Mouse (Mus musculus): ENCODE data around the gene Akap8l. TPM values are rescaled to one million over a fixed set of nuclear protein-coding genes. Genes with fewer than 3 reads are reported as not detected.

Akap8l gene
- polyA plus RNA-seq, 1 experiment from 2014 or later = 79.4 TPM

DNA sequence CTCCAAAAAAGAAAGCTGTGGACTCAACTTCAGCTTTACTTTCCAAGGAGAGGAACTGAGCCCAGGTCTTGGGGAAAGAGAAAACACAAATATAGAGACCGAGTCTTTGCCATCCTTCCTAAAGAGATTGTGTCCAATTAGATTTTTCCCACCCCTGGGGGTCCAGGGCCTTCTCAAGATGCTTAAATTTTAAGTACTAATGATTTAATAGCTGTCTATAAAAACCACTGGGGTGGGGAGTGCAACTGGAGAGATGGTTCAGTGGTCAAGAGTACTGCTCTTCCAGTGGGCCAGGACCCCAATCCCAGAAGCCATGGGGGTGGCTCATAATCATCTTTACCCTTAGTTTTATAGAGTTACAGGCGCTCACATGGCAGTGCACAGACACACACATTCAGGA lies 2.0 kb downstream of the Akap8l start:
- H3K36me3 ChIP-seq = peaks cover 17% of the 10 kb centered on the region
- H3K27me3 ChIP-seq (replicated peaks) = no peaks in the 10 kb centered on the region
- no peak overlapping the region for H3K27ac ChIP-seq (ENCODE audit: poor library complexity, severe bottlenecking)
- peak overlapping the region; percentile 71 for H3K4me2 ChIP-seq
- H3K9me3 ChIP-seq (replicated peaks) = no peaks in the 10 kb centered on the region
- no peak for ATAC-seq (ENCODE audit: insufficient number of reproducible peaks, low FRiP score)
- peaks cover 17% of the 10 kb centered on the region for H3K4me1 ChIP-seq (replicated peaks)
- no peak overlapping the region for H3K4me3 ChIP-seq
- WGBS = 83% methylated on average over 2 of the region's 2 CpGs
- H3K9ac ChIP-seq = no peak overlapping the region

GRCm38 (mm10) chr17:32341102-32341501 lies 9.3 kb downstream of the Akap8l start:
- no peak overlapping the region for H3K4me3 ChIP-seq
- peaks cover 60% of the 10 kb centered on the region for H3K36me3 ChIP-seq

DNA sequence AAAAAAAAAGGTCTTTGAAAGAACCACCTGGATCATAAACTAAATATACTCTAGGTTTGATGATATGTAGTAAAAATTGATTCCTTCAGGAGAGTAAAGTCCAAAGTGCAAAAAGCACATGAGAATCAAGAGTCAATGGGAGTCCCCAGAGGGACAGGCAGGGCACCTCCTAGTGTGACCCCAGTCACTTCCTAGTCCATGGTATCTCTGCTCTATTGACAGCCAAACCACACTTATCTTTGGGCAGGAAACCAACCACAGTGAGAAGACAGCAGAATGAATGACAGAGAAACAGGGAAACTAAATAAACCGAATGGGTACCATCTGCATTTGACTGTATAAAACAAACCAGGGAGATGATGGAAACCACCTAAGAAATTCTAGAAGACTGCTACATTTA lies 10.3 kb downstream of the Akap8l start:
- ATAC-seq (ENCODE audit: insufficient number of reproducible peaks, low FRiP score) = no peak
- Histone ChIP-seq H3K4me3 (no peak overlapping the region), H3K27me3 (replicated peaks) (no peaks in the 10 kb centered on the region), H3K9me3 (replicated peaks) (no peaks in the 10 kb centered on the region), H3K9ac (no peak overlapping the region), H3K36me3 (peaks cover 69% of the 10 kb centered on the region), H3K4me2 (no peak overlapping the region), H3K4me1 (replicated peaks) (0 out of 2 replicates have a peak, but pooled peaks cover 6% of the 10 kb centered on the region), H3K27ac (ENCODE audit: poor library complexity, severe bottlenecking) (no peak overlapping the region)
- WGBS = 71% methylated on average over 1 of the region's 1 CpGs

More at GRCm38 (mm10) chr17:32341102-32341501, 9.3 kb downstream of the Akap8l start:
- Histone ChIP-seq H3K27ac (ENCODE audit: poor library complexity, severe bottlenecking) (no peak overlapping the region), H3K4me1 (replicated peaks) (0 out of 2 replicates have a peak, but pooled peaks cover 6% of the 10 kb centered on the region), H3K4me2 (no peak overlapping the region), H3K9me3 (replicated peaks) (no peaks in the 10 kb centered on the region), H3K27me3 (replicated peaks) (no peaks in the 10 kb centered on the region), H3K9ac (no peak overlapping the region)
- no peak for ATAC-seq (ENCODE audit: insufficient number of reproducible peaks, low FRiP score)
- WGBS = 79% methylated on average over 1 of the region's 1 CpGs

GRCm38 (mm10) chr17:32335869-32336268 lies 14.5 kb downstream of the Akap8l start:
- H3K36me3 ChIP-seq = peaks cover 83% of the 10 kb centered on the region
- no peak overlapping the region for H3K9ac ChIP-seq
- no peak overlapping the region for H3K4me3 ChIP-seq
- peaks cover 10% of the 10 kb centered on the region for H3K4me1 ChIP-seq (replicated peaks)
- WGBS = 81% methylated on average over 2 of the region's 2 CpGs
- no peak overlapping the region for H3K27ac ChIP-seq (ENCODE audit: poor library complexity, severe bottlenecking)
- no peaks in the 10 kb centered on the region for H3K9me3 ChIP-seq (replicated peaks)
- no peaks in the 10 kb centered on the region for H3K27me3 ChIP-seq (replicated peaks)
- no peak overlapping the region for H3K4me2 ChIP-seq
- no peak for ATAC-seq (ENCODE audit: insufficient number of reproducible peaks, low FRiP score)

DNA sequence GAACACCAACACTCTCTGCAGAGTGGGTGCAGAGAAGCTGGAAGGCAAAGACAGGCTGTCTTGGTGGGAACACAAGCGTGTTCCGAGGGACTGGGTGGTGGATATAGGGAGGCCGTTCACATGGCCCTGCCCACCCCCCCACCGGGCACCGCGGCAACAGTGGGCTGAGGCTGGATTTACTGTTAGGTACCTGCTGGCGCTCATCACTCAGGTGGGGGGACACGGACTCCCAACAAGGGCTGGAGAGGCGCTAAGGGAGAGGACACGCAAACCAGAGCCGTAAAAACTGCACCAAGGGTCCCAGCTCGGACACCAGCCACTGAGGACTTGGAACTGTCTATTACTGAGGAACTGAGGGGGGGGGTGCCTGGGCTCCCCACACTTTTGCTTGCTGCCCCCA lies 15.5 kb downstream of the Akap8l start:
- no peak for ATAC-seq (ENCODE audit: insufficient number of reproducible peaks, low FRiP score)
- no peak overlapping the region for H3K27ac ChIP-seq (ENCODE audit: poor library complexity, severe bottlenecking)
- H3K4me1 ChIP-seq (replicated peaks) = peaks cover 9% of the 10 kb centered on the region
- H3K9me3 ChIP-seq (replicated peaks) = no peaks in the 10 kb centered on the region
- H3K4me3 ChIP-seq = no peak overlapping the region
- H3K36me3 ChIP-seq = peaks cover 88% of the 10 kb centered on the region
- 95% methylated on average over 12 of the region's 12 CpGs for WGBS
- H3K9ac ChIP-seq = no peak overlapping the region
- no peak overlapping the region for H3K4me2 ChIP-seq
- no peaks in the 10 kb centered on the region for H3K27me3 ChIP-seq (replicated peaks)

DNA sequence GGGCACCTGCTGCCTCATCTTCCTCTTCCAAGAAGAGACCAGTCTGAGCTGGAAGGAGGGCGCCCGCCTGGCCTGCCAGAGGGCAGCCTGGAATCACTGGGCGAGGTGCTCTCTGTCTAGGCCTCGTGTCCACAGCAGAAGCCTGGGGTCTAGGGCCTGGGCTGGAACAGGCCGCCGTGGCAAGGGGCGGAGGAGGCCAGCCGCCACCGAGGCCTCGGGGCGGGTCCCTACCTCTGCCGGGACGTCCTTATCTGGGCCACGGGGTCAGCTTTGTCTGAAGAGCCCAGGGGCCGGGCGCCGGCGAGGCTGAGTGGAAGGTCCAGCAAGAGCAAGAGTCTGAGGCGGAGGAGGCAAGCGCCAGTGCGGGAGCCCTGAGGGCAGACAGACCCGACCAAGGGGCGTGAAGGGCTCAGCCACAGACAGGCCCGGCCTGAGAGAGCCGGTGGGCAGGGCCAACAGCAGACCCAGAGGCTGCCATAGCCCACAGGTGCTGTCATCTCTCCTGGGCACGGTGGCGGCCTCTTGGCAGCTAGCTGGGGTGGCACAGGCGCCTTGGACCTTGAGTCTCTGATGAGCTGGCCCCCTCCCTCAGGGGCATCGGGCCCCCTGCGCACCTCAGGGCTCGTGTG lies 16.6 kb downstream of the Akap8l start:
- Histone ChIP-seq H3K4me3 (no peak overlapping the region), H3K36me3 (peaks cover 93% of the 10 kb centered on the region), H3K9me3 (replicated peaks) (no peaks in the 10 kb centered on the region), H3K27me3 (replicated peaks) (no peaks in the 10 kb centered on the region), H3K4me1 (replicated peaks) (peaks cover 9% of the 10 kb centered on the region), H3K27ac (ENCODE audit: poor library complexity, severe bottlenecking) (no peak overlapping the region), H3K4me2 (no peak overlapping the region), H3K9ac (peak overlapping the region; percentile 5; the same call in 1 of the 2 replicates)
- ATAC-seq (ENCODE audit: insufficient number of reproducible peaks, low FRiP score) = peak; percentile 59
- 75% methylated on average over 31 of the region's 31 CpGs for WGBS

DNA sequence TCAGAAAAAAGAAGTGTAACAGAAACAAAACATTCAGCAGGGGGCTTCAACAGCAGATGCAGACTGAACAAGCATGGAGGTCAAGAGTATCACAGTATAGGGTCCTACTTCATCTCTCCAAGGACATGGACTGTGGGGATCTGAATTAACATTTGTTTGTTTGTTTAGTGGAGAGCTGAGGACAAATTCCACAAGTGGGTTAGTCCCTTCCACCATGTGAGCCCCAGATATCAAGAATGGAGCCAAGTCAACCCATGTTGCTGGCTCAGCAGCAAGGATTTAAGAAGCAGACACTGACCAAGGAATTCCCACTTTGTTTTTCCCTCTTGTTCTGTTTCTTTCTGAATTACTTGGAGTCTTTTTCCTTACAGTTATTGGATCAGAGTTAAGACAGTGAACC lies 22.9 kb downstream of the Akap8l start:
- Histone ChIP-seq H3K4me1 (replicated peaks) (peaks cover 5% of the 10 kb centered on the region; the same call in 1 of the 2 replicates), H3K27ac (ENCODE audit: poor library complexity, severe bottlenecking) (no peak overlapping the region), H3K36me3 (peaks cover 81% of the 10 kb centered on the region), H3K4me2 (no peak overlapping the region), H3K27me3 (replicated peaks) (no peaks in the 10 kb centered on the region), H3K9ac (no peak overlapping the region), H3K9me3 (replicated peaks) (no peaks in the 10 kb centered on the region), H3K4me3 (no peak overlapping the region)
- no peak for ATAC-seq (ENCODE audit: insufficient number of reproducible peaks, low FRiP score)

DNA sequence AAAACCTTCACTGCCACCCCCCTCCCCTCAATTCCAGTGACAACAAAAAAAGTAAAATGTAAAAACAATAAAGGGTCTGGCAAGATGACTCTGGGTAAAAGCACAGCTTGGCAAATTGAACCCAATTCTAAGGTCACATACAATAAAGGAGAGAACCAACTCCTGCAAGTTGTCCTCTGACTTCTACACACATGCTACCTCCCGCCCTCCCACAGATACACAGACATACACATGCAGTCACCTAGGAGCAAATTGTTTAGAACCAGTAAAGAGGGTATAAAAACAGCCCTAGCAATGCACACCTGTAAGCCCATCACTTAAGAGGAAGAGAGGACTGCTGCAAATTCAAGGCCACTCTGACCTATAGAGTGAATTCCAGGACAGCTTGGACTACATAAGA lies 27.6 kb downstream of the Akap8l start:
- Histone ChIP-seq H3K4me1 (replicated peaks) (peaks cover 28% of the 10 kb centered on the region), H3K9ac (no peak overlapping the region), H3K9me3 (replicated peaks) (no peaks in the 10 kb centered on the region), H3K27me3 (replicated peaks) (no peaks in the 10 kb centered on the region), H3K36me3 (peaks cover 49% of the 10 kb centered on the region), H3K4me3 (no peak overlapping the region), H3K27ac (ENCODE audit: poor library complexity, severe bottlenecking) (no peak overlapping the region), H3K4me2 (no peak overlapping the region)
- 86% methylated on average over 1 of the region's 1 CpGs for WGBS
- ATAC-seq (ENCODE audit: insufficient number of reproducible peaks, low FRiP score) = no peak

- ATAC-seq (ENCODE audit: insufficient number of reproducible peaks, low FRiP score) = peak; percentile 3; the same call in 1 of the 2 replicates
- 20% methylated on average over 6 of the region's 6 CpGs for WGBS
Observed at GRCm38 (mm10) chr17:32321836-32322235, 28.6 kb downstream of the Akap8l start.

DNA sequence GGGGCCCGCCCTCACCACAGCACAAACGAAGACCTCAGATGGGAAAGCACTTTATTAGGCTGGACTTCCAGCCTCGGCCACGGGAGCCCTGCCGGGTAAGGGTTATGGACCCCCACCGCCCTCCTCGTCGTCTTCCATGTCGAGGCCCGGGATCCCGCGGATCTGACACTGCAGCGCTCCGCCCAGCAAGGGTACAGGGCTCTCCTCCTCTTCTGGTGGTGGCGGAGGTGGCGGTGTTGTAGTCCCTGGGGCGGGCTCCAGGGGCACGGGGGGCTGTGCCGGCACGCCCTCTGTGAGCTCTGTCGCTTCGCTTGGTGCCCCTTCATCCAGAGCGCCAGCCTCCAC lies 29.0 kb downstream of the Akap8l start:
- Histone ChIP-seq H3K4me2 (peak overlapping the region; percentile 95), H3K9ac (peak overlapping the region; percentile 82), H3K9me3 (replicated peaks) (no peaks in the 10 kb centered on the region), H3K4me3 (peak overlapping the region; percentile 92), H3K36me3 (peaks cover 49% of the 10 kb centered on the region), H3K27ac (ENCODE audit: poor library complexity, severe bottlenecking) (peak overlapping the region; percentile 96), H3K4me1 (replicated peaks) (peaks cover 28% of the 10 kb centered on the region), H3K27me3 (replicated peaks) (no peaks in the 10 kb centered on the region)
- peak; percentile 77 for ATAC-seq (ENCODE audit: insufficient number of reproducible peaks, low FRiP score)
- WGBS = under 1% methylated on average over 23 of the region's 23 CpGs

More at GRCm38 (mm10) chr17:32321836-32322235, 28.6 kb downstream of the Akap8l start:
- Histone ChIP-seq H3K4me1 (replicated peaks) (peaks cover 28% of the 10 kb centered on the region), H3K36me3 (peaks cover 49% of the 10 kb centered on the region), H3K9ac (peak overlapping the region; percentile 82), H3K9me3 (replicated peaks) (no peaks in the 10 kb centered on the region), H3K4me3 (peak overlapping the region; percentile 92), H3K27ac (ENCODE audit: poor library complexity, severe bottlenecking) (peak overlapping the region; percentile 96), H3K4me2 (peak overlapping the region; percentile 95), H3K27me3 (replicated peaks) (no peaks in the 10 kb centered on the region)

- under 1% methylated on average over 83 of the region's 83 CpGs for WGBS
- ATAC-seq (ENCODE audit: insufficient number of reproducible peaks, low FRiP score) = peak; percentile 97
Observed at GRCm38 (mm10) chr17:32320597-32321389, 29.6 kb downstream of the Akap8l start, which contains the start of gene Akap8. Akap8 (minus strand) TSS chr17:32321238.

More at GRCm38 (mm10) chr17:32320597-32321389, 29.6 kb downstream of the Akap8l start, which contains the start of gene Akap8:
- H3K4me2 ChIP-seq = peak within 1 kb of the TSS; percentile 95
- peaks cover 28% of the 10 kb centered on the region for H3K4me1 ChIP-seq (replicated peaks)
- H3K9me3 ChIP-seq (replicated peaks) = no peaks in the 10 kb centered on the region
- H3K27me3 ChIP-seq (replicated peaks) = no peaks in the 10 kb centered on the region
- peak within 1 kb of the TSS; percentile 92 for H3K4me3 ChIP-seq
- H3K27ac ChIP-seq (ENCODE audit: poor library complexity, severe bottlenecking) = peak within 1 kb of the TSS; percentile 96
- H3K9ac ChIP-seq = peak within 1 kb of the TSS; percentile 93
- peaks cover 49% of the 10 kb centered on the region for H3K36me3 ChIP-seq

All from heart, embryonic 12.5 days (tissue).